Mouse (Mus musculus) thymus, postnatal 14 days (tissue): Measurements from ENCODE around the gene 1700029J07Rik.

Experiments
- DNase-seq: peaks from one replicate; pipeline ENCODE4 v3.0.0; 2021

The 1700029J07Rik gene

DNA sequence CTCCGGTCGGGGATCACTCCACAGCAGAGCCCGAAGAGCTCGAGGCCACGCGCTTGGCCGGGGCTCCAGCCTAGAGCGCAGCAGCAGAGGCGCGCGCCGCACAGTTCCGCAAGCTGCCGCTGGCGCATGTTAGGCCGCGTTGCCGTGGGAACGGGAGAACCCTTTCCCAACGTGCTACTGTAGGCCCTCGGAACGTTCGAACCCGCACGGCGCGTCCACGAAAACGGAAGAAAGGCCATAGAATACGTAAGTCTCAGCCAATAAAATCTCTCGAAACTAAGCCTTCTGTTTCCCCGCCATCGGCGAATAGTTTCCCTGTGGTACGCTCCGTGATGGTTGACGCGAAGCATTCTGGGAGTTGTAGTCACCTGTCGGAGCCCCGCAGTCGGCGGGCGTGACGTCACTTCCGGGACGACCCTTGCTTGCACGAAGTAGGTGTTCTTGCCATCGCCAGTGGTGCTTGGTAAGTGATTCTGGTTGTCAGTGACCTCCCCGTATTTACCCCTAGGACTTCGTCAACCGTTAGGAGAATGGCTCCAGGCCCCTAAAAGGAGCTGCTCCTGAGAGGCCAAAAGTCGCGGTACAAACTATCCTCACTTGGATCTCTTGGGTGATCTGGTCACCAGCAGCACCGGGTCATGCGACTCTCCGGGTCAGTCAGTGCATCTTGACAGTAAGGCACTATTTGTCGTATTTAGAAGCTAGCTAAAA lies at the start of gene 1700029J07Rik, which contains the start of gene Ufsp2:
1700029J07Rik (minus strand) TSS at position 127 of the 711 bp plus-strand sequence.
Ufsp2 (plus strand) TSS at position 403 of the 711 bp plus-strand sequence.
- DNase-seq: peak; percentile 99

- DNase-seq: no peak
Observed at GRCm38 (mm10) chr8:46024392-46024791, 49.3 kb upstream of the 1700029J07Rik start.

DNA sequence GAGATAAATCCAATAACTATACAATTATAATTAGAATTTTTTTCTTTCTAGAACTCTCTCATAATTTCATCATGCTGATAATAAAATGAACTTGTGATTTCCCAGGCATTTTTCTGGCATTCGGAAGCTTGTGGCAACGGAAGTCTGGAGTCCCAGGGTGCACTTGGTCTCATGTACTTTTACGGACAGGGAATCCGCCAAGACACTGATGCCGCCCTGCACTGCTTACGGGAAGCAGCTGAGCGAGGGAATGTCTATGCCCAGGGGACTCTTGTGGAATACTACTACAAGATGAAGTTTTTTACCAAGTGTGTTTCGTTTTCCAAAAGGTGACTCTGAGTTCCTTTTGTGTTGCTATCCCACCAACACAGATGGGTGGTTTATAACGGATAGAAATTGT lies 47.7 kb upstream of the 1700029J07Rik start:
- DNase-seq: no peak

DNA sequence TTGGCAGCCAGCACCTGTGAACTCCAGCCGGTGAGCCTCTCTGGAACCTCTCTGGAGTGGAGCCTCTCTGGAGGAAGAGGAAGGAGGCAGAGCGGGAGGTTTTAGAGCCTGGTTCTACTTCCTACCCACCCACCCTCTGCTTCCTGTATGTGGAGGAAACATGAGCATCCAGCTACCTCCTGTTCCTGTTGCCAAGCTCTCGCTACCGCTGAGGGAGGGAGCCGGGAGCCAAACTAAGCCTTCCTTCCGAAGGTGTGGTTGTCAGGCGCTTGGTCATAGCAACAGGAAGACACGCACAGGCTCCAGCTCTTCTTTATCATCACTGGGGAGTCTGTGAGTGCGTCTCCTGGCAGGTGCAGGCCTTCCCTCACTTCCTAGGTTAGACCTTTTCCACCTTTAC lies 47.2 kb upstream of the 1700029J07Rik start:
- DNase-seq: no peak

DNA sequence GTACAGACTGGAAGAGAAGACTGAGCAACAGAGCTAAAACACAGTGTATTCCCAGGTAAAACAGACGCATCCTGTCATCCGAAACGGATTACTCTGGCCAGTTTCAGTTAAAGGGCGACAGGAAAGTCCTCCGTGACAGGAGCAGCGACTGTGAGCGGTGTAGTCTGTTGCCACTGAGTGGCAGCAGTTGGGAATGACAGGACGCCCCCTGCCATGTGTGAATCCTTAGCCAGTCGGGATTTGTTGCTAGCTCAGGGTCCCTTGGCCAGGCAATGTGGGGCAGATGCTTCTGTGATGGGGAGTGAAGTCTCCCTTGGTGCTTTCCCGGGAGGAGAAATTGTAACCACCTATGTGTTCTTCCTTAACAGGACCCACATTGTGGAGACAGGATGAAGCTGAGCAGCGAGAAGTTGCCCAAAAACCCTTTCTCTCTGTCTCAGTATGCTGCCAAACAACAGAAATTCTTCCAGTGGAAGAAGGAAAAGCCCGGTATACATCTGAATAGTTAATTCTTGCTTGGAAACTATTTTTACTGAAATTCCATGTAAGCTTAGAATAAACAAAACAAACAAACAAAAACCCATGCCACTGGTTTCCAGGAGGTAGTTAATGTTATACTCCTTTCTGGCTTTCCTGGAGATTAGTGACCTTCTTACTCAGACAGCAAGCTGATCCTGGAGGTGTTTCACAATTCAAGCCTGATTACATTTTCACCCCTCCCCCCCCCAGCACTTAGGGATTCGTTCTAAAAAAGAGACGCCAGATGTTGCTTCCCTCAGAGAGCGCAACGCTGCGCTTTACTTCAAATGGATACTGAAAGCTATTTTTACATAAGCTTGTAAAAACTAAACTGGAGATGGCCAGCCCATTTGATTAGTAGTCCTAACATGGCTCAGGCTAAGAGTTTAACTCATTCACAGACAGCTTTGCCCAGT lies 36.0 kb upstream of the 1700029J07Rik start:
- no peak for DNase-seq

GRCm38 (mm10) chr8:46010306-46010705 lies 35.3 kb upstream of the 1700029J07Rik start:
- DNase-seq: no peak

GRCm38 (mm10) chr8:46007050-46007672 lies 32.1 kb upstream of the 1700029J07Rik start:
- DNase-seq: no peak

GRCm38 (mm10) chr8:46005596-46005995 lies 30.5 kb upstream of the 1700029J07Rik start, which contains the start of gene Ankrd37:
Ankrd37 (minus strand) TSS chr8:46005707.
- no peak for DNase-seq

DNA sequence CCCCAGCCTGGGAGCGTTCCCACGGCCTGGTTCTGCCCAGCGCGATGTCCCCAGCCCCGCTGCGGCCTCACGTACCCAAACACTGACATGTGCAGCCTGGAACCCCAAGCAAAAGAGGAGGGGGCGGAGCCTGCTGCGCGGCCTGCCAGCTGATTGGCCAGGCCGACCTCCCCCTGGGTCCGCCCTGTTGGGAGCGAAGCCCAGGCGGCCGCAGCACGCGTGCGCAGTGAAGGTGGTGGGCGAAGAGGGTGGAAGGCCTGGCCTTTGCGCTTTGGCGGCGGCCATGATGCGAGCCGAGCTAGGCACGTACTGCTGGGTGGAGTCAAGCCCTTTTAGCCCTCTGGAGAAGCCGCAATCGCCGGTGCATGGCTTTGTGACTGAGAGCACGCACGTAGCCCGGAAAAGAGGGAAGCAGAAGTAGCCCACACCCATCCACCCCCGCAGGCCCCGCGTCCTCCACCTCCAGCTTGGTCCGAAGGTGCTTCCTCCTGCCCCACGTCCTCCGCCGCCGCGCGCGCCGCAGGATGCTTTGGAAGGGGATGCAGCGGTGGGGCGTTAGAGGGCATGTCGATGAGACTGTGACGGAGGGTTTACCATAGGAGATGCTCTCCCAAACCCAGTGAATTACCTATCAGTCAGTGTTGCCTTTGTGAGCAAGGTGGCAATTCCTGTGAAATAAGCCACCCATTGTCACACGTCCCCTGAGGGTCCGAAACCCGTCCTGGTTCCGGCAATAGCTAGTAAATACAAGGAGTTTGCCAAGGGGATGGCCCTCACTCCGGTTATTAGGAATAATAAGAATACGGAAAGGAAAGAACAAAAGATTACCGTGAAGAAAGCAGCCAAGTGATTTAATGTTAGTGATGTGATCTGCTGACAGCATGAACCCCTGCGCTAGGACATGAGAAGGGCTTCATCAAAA lies 25.0 kb upstream of the 1700029J07Rik start:
- peak; percentile 100 for DNase-seq

GRCm38 (mm10) chr8:45999138-45999783 lies 24.2 kb upstream of the 1700029J07Rik start, which contains the start of gene Lrp2bp:
Lrp2bp (plus strand) TSS chr8:45999303.
- DNase-seq: peak; percentile 47

DNA sequence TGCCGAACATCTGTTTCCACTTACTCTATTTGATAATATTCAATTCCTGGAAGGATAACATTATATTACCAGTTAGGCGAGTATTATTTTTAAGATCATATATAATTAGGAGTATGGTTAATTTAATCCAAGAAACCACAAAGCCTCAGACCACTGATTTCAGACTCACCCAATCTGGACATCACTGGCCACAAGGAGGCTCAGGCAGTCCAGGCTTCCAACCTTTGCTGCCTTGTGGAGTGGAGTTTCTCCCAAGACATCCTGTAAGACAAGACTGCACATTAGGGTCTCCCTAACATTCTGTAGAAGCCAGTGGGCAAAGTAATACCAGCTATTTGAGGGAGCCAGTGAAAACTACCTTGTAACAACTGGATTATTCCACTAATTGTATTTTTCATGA lies 23.2 kb upstream of the 1700029J07Rik start:
- no peak for DNase-seq

- DNase-seq: no peak
Observed at GRCm38 (mm10) chr8:45995576-45995975, 20.5 kb upstream of the 1700029J07Rik start.

- DNase-seq: peak; percentile 49
Observed at GRCm38 (mm10) chr8:45994111-45994510, 19.1 kb upstream of the 1700029J07Rik start.

GRCm38 (mm10) chr8:45990631-45991310 lies 15.7 kb upstream of the 1700029J07Rik start:
- DNase-seq: no peak

DNA sequence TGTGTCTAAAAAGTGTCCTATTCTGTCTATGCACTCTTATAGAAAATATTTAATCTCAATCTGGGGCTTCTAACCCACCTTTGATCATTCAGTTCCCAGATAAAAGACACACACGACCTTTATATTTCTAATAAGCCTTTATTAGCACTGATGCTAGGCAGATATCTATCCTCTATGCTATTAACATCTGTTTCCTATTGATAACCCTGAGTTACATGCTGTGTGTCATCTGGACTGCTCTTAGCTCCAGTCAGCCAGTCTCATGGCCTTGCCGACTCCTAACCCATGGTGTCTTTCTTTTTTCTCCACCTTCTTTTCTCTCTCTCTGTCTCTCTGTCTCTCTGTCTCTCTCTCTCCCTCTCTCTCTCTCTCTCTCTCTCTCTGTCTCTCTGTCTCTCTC lies 13.1 kb upstream of the 1700029J07Rik start:
- DNase-seq: no peak

GRCm38 (mm10) chr8:45986665-45987064 lies 11.6 kb upstream of the 1700029J07Rik start:
- no peak for DNase-seq

DNA sequence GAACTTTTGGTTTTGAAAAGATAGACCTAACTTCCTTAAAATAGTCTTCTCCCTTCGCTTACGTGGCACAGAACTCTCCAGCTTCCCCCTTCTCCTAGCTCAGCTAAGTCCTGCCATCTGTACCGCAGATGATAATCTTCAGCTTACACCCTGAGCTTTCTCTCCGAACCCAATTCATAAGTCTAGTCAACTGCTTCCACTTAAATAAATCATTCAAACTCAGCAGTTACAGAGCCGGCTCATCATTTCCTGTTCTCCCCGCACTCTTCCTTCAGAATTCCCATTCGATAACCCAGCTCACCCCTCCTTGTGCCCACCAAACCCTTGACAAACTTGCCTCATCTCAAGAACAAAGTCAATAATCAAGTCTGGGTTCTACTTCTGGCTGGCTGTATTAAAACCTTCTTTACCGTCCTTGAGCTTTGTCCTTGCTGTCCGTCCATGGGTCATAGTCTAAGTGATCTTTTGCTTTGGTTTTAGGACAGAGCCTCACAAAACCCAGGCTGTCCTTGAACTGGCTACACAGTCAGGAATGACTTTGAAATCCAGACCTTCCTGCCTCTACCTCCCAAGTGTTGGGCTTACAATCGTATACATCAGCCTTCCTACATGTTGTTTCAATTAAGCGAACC lies 901 bp upstream of the 1700029J07Rik start:
- DNase-seq: no peak

DNA sequence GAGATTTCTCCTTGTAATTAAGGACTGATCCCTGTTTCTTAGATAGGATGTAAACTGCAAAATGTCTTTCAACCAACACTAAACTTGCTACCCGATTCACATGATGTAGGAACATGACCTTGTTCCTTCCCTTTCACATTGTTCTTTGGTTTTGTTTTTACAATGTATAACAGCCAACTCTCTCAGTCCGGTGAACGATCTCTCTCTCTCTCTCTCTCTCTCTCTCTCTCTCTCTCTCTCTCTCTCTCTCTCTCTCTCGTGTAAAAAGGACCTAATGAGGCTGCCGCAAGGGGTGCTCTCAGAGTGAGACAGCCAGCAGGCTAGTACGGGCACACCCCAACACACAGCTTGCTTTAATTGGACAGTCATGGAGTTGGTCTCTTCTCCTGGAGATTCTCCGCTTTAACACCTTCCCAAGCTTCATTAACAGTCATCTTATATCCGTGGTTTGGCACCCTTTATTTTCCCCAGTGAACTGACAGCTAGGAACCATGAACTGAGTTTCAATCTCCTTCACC lies 1.0 kb downstream of the 1700029J07Rik start:
- no peak for DNase-seq

- no peak for DNase-seq
Observed at GRCm38 (mm10) chr8:45970894-45971293, 4.2 kb downstream of the 1700029J07Rik start.

DNA sequence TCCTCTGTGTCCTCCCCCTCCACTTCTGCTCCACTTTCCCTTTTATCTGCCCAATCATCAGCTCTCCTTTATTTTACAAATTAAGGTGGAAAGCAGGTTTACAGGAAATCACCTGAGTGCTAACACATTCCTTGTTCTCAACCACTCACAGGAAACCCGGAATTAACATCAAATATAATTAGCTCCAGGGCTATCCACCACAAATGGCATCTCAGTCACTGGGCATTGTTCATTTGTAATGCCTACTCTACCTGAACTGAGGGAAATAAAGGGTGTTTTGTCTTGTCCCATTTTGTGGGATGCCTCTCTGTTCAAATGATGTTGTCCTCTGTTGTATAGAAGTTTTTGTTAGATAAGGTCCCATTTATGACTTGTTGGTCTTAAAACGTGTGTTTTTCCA lies 24.4 kb downstream of the 1700029J07Rik start:
- no peak for DNase-seq
